Mouse (Mus musculus): ENCODE measurements around the gene Cnpy1. TPM values are rescaled to one million over a fixed set of nuclear protein-coding genes. Genes with fewer than 3 reads are reported as not detected.

Cnpy1 gene
- polyA plus RNA-seq, 1 experiment: not detected

DNA sequence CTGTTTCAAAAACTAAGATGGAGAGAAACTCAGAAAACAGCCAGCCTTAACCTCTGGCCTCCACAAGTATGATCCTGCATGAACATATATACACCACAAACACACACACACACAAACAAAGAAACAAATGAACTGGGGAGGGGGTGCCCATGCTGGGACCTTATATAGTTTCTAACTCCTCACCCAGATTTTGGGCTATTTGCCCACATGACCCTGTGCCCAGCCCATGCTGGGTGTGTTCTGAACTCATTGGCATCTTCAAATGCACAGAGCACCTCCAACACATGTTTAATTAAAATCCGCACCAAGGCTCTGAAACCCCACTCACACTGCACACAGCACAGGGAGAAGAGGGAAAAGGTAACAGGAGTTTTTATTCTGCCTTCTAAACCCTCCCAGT lies 14.3 kb upstream of the Cnpy1 start:
- TF ChIP-seq CTCF (IDR thresholded peaks at IDR 0.05; ENCODE audit: borderline replicate concordance, control insufficient read depth, extremely low read depth, insufficient read depth, low read length, poor library complexity) (no peak), POLR2A (IDR thresholded peaks at IDR 0.05; ENCODE audit: control insufficient read depth, extremely low read depth, insufficient read depth, low read length, poor library complexity) (no peak)
- H3K27ac ChIP-seq (ENCODE audit: control insufficient read depth, insufficient read depth, low read length): no peak overlapping the region
- 100% methylated on average over 1 of the region's 1 CpGs for WGBS

GRCm38 (mm10) chr5:28259385-28259784 lies 13.8 kb upstream of the Cnpy1 start:
- H3K4me3 ChIP-seq (ENCODE audit: control insufficient read depth, insufficient read depth, low read length): no peak overlapping the region
- DNase-seq: no peak
- no peaks in the 10 kb centered on the region for H3K4me1 ChIP-seq (replicated peaks; ENCODE audit: control insufficient read depth, insufficient read depth, low read length)
- no peak overlapping the region for H3K27ac ChIP-seq (ENCODE audit: control insufficient read depth, insufficient read depth, low read length)
- TF ChIP-seq POLR2A (IDR thresholded peaks at IDR 0.05; ENCODE audit: control insufficient read depth, extremely low read depth, insufficient read depth, low read length, poor library complexity): no peak
- no peak for TF ChIP-seq CTCF (IDR thresholded peaks at IDR 0.05; ENCODE audit: borderline replicate concordance, control insufficient read depth, extremely low read depth, insufficient read depth, low read length, poor library complexity)
- no peaks in the 10 kb centered on the region for H3K27me3 ChIP-seq (ENCODE audit: control insufficient read depth, insufficient read depth, low read length)
- H3K36me3 ChIP-seq (ENCODE audit: control insufficient read depth, insufficient read depth, low read length): no peaks in the 10 kb centered on the region
- 7% methylated on average over 1 of the region's 1 CpGs for WGBS

More for the DNA sequence above, 14.3 kb upstream of the Cnpy1 start:
- no peak for DNase-seq
- no peaks in the 10 kb centered on the region for H3K27me3 ChIP-seq (ENCODE audit: control insufficient read depth, insufficient read depth, low read length)
- no peaks in the 10 kb centered on the region for H3K36me3 ChIP-seq (ENCODE audit: control insufficient read depth, insufficient read depth, low read length)
- no peak overlapping the region for H3K4me3 ChIP-seq (ENCODE audit: control insufficient read depth, insufficient read depth, low read length)
- H3K4me1 ChIP-seq (replicated peaks; ENCODE audit: control insufficient read depth, insufficient read depth, low read length): no peaks in the 10 kb centered on the region

- TF ChIP-seq CTCF (IDR thresholded peaks at IDR 0.05; ENCODE audit: borderline replicate concordance, control insufficient read depth, extremely low read depth, insufficient read depth, low read length, poor library complexity) (no peak), POLR2A (IDR thresholded peaks at IDR 0.05; ENCODE audit: control insufficient read depth, extremely low read depth, insufficient read depth, low read length, poor library complexity) (no peak)
- H3K4me3 ChIP-seq (ENCODE audit: control insufficient read depth, insufficient read depth, low read length): no peak overlapping the region
- H3K27ac ChIP-seq (ENCODE audit: control insufficient read depth, insufficient read depth, low read length): no peak overlapping the region
- no peaks in the 10 kb centered on the region for H3K36me3 ChIP-seq (ENCODE audit: control insufficient read depth, insufficient read depth, low read length)
- no peaks in the 10 kb centered on the region for H3K27me3 ChIP-seq (ENCODE audit: control insufficient read depth, insufficient read depth, low read length)
- WGBS: 84% methylated on average over 4 of the region's 4 CpGs
- H3K4me1 ChIP-seq (replicated peaks; ENCODE audit: control insufficient read depth, insufficient read depth, low read length): no peaks in the 10 kb centered on the region
- no peak for DNase-seq
Measured at GRCm38 (mm10) chr5:28257816-28258215, 12.2 kb upstream of the Cnpy1 start.

GRCm38 (mm10) chr5:28252999-28253398 lies 7.4 kb upstream of the Cnpy1 start:
- Histone ChIP-seq H3K27me3 (ENCODE audit: control insufficient read depth, insufficient read depth, low read length) (no peaks in the 10 kb centered on the region), H3K27ac (ENCODE audit: control insufficient read depth, insufficient read depth, low read length) (no peak overlapping the region), H3K4me3 (ENCODE audit: control insufficient read depth, insufficient read depth, low read length) (no peak overlapping the region), H3K36me3 (ENCODE audit: control insufficient read depth, insufficient read depth, low read length) (no peaks in the 10 kb centered on the region), H3K4me1 (replicated peaks; ENCODE audit: control insufficient read depth, insufficient read depth, low read length) (no peaks in the 10 kb centered on the region)
- TF ChIP-seq CTCF (IDR thresholded peaks at IDR 0.05; ENCODE audit: borderline replicate concordance, control insufficient read depth, extremely low read depth, insufficient read depth, low read length, poor library complexity) (no peak), POLR2A (IDR thresholded peaks at IDR 0.05; ENCODE audit: control insufficient read depth, extremely low read depth, insufficient read depth, low read length, poor library complexity) (no peak)
- no peak for DNase-seq
- WGBS: 76% methylated on average over 4 of the region's 4 CpGs

DNA sequence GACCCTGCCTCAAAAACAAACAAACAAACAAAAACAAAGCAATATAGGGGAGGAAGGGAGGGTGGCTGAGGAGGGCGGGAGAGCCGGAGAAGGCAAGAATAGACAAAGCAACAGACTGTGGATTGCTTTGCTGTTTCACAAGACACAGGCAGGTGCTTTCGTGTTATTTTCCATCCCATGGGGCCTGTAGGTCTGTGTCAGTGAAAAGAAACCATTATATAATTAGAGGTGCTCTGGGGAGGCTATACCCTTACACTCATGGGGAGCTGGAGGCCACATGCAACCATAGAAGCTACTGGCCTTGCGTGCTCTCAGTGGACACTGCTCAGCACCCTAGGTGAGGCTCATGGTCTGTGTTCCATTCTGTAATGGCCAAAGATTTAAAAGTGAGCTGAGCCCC lies 6.7 kb upstream of the Cnpy1 start:
- WGBS: 93% methylated on average over 4 of the region's 4 CpGs
- Histone ChIP-seq H3K36me3 (ENCODE audit: control insufficient read depth, insufficient read depth, low read length) (no peaks in the 10 kb centered on the region), H3K27ac (ENCODE audit: control insufficient read depth, insufficient read depth, low read length) (no peak overlapping the region), H3K27me3 (ENCODE audit: control insufficient read depth, insufficient read depth, low read length) (no peaks in the 10 kb centered on the region), H3K4me1 (replicated peaks; ENCODE audit: control insufficient read depth, insufficient read depth, low read length) (no peaks in the 10 kb centered on the region), H3K4me3 (ENCODE audit: control insufficient read depth, insufficient read depth, low read length) (no peak overlapping the region)
- no peak for DNase-seq
- TF ChIP-seq POLR2A (IDR thresholded peaks at IDR 0.05; ENCODE audit: control insufficient read depth, extremely low read depth, insufficient read depth, low read length, poor library complexity): no peak
- TF ChIP-seq CTCF (IDR thresholded peaks at IDR 0.05; ENCODE audit: borderline replicate concordance, control insufficient read depth, extremely low read depth, insufficient read depth, low read length, poor library complexity): no peak

DNA sequence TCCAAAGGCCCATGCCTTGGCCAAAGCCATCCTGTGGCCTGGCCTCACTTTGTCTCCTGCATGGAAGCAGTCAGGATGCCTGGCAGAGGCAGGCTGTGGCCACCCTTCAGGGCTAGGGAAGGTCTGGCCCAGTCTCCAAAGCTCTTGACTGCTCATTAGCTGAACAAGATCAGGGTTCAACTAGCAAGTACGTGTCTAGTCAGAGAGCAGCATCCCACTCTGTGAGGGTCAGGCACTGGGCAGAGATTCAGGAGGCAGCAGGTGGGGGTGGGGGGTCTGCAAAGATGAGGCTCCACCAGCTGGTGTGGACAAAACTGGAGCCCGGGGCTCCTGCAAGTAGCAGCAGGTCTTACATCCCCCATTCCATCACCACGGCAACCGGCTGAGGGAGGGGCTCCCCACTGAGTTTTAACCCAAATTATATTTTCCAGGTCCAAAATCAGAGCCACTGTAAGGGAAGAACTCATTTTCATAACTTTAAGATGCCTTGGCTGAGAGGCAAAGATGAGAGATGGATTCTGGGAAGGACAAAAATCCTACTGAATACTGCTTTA lies 5.7 kb upstream of the Cnpy1 start:
- H3K36me3 ChIP-seq (ENCODE audit: control insufficient read depth, insufficient read depth, low read length): no peaks in the 10 kb centered on the region
- TF ChIP-seq POLR2A (IDR thresholded peaks at IDR 0.05; ENCODE audit: control insufficient read depth, extremely low read depth, insufficient read depth, low read length, poor library complexity): no peak
- no peak for TF ChIP-seq CTCF (IDR thresholded peaks at IDR 0.05; ENCODE audit: borderline replicate concordance, control insufficient read depth, extremely low read depth, insufficient read depth, low read length, poor library complexity)
- no peaks in the 10 kb centered on the region for H3K27me3 ChIP-seq (ENCODE audit: control insufficient read depth, insufficient read depth, low read length)
- no peak overlapping the region for H3K4me3 ChIP-seq (ENCODE audit: control insufficient read depth, insufficient read depth, low read length)
- no peak overlapping the region for H3K27ac ChIP-seq (ENCODE audit: control insufficient read depth, insufficient read depth, low read length)
- no peaks in the 10 kb centered on the region for H3K4me1 ChIP-seq (replicated peaks; ENCODE audit: control insufficient read depth, insufficient read depth, low read length)
- no peak for DNase-seq
- WGBS: 84% methylated on average over 4 of the region's 4 CpGs

DNA sequence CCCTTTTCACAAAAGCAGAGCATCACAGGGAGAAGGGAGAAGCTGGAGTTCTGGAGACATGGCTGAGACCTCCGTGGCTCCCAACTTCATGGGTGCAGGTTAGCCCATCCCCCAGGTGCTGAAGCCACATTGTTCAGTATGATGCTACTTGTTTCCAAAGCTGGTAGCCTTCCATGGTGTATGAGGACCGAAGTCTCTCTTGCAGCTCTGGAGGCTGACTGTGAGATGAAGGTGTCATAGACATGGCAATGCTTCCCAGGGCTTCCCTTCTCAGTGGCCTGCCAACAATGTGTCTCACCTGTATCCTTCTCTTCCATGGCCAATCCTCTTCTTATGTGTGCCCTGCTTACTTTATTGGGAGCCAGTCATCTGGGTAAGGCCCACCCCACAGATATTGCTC lies 4.9 kb upstream of the Cnpy1 start:
- Histone ChIP-seq H3K27me3 (ENCODE audit: control insufficient read depth, insufficient read depth, low read length) (no peaks in the 10 kb centered on the region), H3K4me1 (replicated peaks; ENCODE audit: control insufficient read depth, insufficient read depth, low read length) (no peaks in the 10 kb centered on the region), H3K27ac (ENCODE audit: control insufficient read depth, insufficient read depth, low read length) (no peak overlapping the region), H3K36me3 (ENCODE audit: control insufficient read depth, insufficient read depth, low read length) (no peaks in the 10 kb centered on the region), H3K4me3 (ENCODE audit: control insufficient read depth, insufficient read depth, low read length) (no peak overlapping the region)
- DNase-seq: no peak
- WGBS: 94% methylated on average over 2 of the region's 2 CpGs
- no peak for TF ChIP-seq CTCF (IDR thresholded peaks at IDR 0.05; ENCODE audit: borderline replicate concordance, control insufficient read depth, extremely low read depth, insufficient read depth, low read length, poor library complexity)
- no peak for TF ChIP-seq POLR2A (IDR thresholded peaks at IDR 0.05; ENCODE audit: control insufficient read depth, extremely low read depth, insufficient read depth, low read length, poor library complexity)

All from thymus, adult 2 months (tissue).